ENCODE assay signal across 8 mouse cellular contexts in genomic region chr11:106083708-106084701, GRCm38 (mm10). TPM values are rescaled to one million over a fixed set of nuclear protein-coding genes. Genes with fewer than 3 reads are reported as not detected.
DNase-seq lines count a peak whose midpoint lies in the region; ATAC-seq lines count a peak whose summit lies in the region.

TSS of gene Map3k3 (plus strand) at chr11:106084613.

- no peaks in the 10 kb centered on the region for H3K27me3 ChIP-seq in hindbrain, embryonic 16.5 days (replicated peaks; ENCODE audit: control insufficient read depth, insufficient read depth, low read length)

- no peaks in the 10 kb centered on the region for H3K36me3 ChIP-seq in hindbrain, embryonic 16.5 days (ENCODE audit: control insufficient read depth, insufficient read depth, low read length)
- no peaks in the 10 kb centered on the region for H3K36me3 ChIP-seq in macrophage (ENCODE audit: inconsistent target)

- H3K4me2 ChIP-seq in hindbrain, embryonic 16.5 days (ENCODE audit: low read length), result peak within 1 kb of the TSS; percentile 85

- peaks cover 39% of the 10 kb centered on the region for H3K79me2 ChIP-seq in macrophage (ENCODE audit: inconsistent target)

- H3K4me3 ChIP-seq in hindbrain, embryonic 16.5 days (ENCODE audit: low read length), result peak within 1 kb of the TSS; percentile 99
- H3K4me3 ChIP-seq in macrophage (ENCODE audit: inconsistent target), result peak within 1 kb of the TSS; percentile 72

- under 1% methylated on average over 69 of the region's 69 CpGs for WGBS in hindbrain, embryonic 16.5 days
- 2% methylated on average over 62 of the region's 69 CpGs for WGBS in macrophage (ENCODE audit: missing documents)

- no peaks in the 10 kb centered on the region for H3K9me3 ChIP-seq in hindbrain, embryonic 16.5 days (ENCODE audit: control insufficient read depth, low read length)

- H3K27ac ChIP-seq in hindbrain, embryonic 16.5 days (ENCODE audit: low read depth, low read length), result peak within 1 kb of the TSS; percentile 97
- peak within 1 kb of the TSS; percentile 78 for H3K27ac ChIP-seq in macrophage

- peaks cover 10% of the 10 kb centered on the region for H3K4me1 ChIP-seq in hindbrain, embryonic 16.5 days (ENCODE audit: control insufficient read depth, insufficient read depth, low read depth, low read length)

- peak; percentile 99 for ATAC-seq in hindbrain, embryonic 16.5 days

- H3K9ac ChIP-seq in hindbrain, embryonic 16.5 days (ENCODE audit: low read depth, low read length), result peak within 1 kb of the TSS; percentile 94

- DNase-seq in WW6 (ENCODE audit: low read depth, low spot score), result peak; percentile 100
- peak; percentile 97 to 99 for DNase-seq in cerebellum, postnatal 4 days (ENCODE audit: low spot score in 2 of 2)
- peak; percentile 100 for DNase-seq in gastrocnemius, adult 18-20 months (ENCODE audit: low spot score)
- DNase-seq in left cerebral cortex, adult 18-20 months (ENCODE audit: low spot score in 2 of 2), result peak; percentile 97 to 100
- DNase-seq in right cerebral cortex, adult 18-20 months, result peak; percentile 100
- peak; percentile 91 for DNase-seq in urinary bladder, postnatal 10 days (ENCODE audit: low spot score)

RNA-seq across cellular contexts. Expression of gene Map3k3, which starts in this region (rescaled TPM):
- 10 to 100 TPM; 20.9 to 23.2 TPM for total RNA-seq in gastrocnemius, adult 18-20 months (2021)
- 6.2 and 11.9 TPM in 2 replicates for polyA plus RNA-seq in hindbrain, embryonic 16.5 days (2015; fragmentation: Nextera tagmentation; extraction: Ambion mirVana)
- 10 to 100 TPM; 30.7 to 31.0 TPM for total RNA-seq in left cerebral cortex, adult 18-20 months (2021)
- 100 to 1,000 TPM in 18 of 26 experiments, 10 to 100 TPM in 8; 57.7 to 179 (median 131) TPM for total RNA-seq in macrophage (2018; cell fraction: chromatin; rRNA removed)
- 10 to 100 TPM; 43.2 to 66.4 (median 60.0) TPM for total RNA-seq in macrophage (2018; cell fraction: cytosol; rRNA removed)
- total RNA-seq in macrophage (2018; cell fraction: nucleus; rRNA removed), result 100 to 1,000 TPM in 8 of 26 experiments, 10 to 100 TPM in 18; 44.3 to 138 (median 89.0) TPM
- polyA plus RNA-seq in macrophage (2018), result 47.7 to 51.9 TPM (median 49.8 TPM) in 3 replicates

Comparison
In these comparisons a context has a peak if more than half of its experiments do, and no peak if none do; other contexts are left out.
1. Peak in every context shown above with its lines: DNase-seq, ATAC-seq, H3K4me3 ChIP-seq and H3K27ac ChIP-seq.